Mouse (Mus musculus): Measurements from ENCODE around the gene Plce1.

- TF ChIP-seq CTCF (IDR thresholded peaks at IDR 0.05; ENCODE audit: low read depth, low read length), result no peak
- TF ChIP-seq POLR2A (IDR thresholded peaks at IDR 0.05; ENCODE audit: borderline replicate concordance, low read depth, low read length), result no peak
These were observed 106.7 kb downstream of the Plce1 start for GRCm38 (mm10) chr19:38587559-38587958.
